24 mouse cellular contexts compared by ENCODE assay signal in genomic region chrX:70953022-70953421, GRCm38 (mm10).
"Had no signal": no experiment of that assay in that cellular context is flagged by ENCODE, and none has a peak within 500 bp of the region (broad histone marks: within the 10 kb centered on the region; RNA-seq: fewer than 3 reads in every experiment).

No protein-coding gene starts in this region.

- H3K36me3 ChIP-seq: heart, embryonic 13.5 days; heart, embryonic 15.5 days; hindbrain, embryonic 13.5 days; hindbrain, embryonic 15.5 days; kidney, embryonic 15.5 days; limb, embryonic 13.5 days; limb, embryonic 15.5 days; liver, embryonic 12.5 days had no signal

- DNase-seq: gastrocnemius, postnatal 14 days; gastrocnemius, postnatal 36 days; heart, adult 18-20 months; heart, postnatal 14 days; heart, postnatal 36 days; kidney, adult 18-20 months; kidney, adult 8-10 months; kidney, postnatal 14 days; kidney, postnatal 36 days; layer of hippocampus, adult 9-11 months; layer of hippocampus, postnatal 36 days; left cerebral cortex, postnatal 4 days had no signal

- H3K4me3 ChIP-seq: heart, embryonic 13.5 days; heart, embryonic 15.5 days; hindbrain, embryonic 13.5 days; hindbrain, embryonic 15.5 days; kidney, embryonic 15.5 days; limb, embryonic 13.5 days; limb, embryonic 15.5 days; liver, embryonic 12.5 days had no signal

- ATAC-seq: hindbrain, postnatal 0 days; liver, embryonic 12.5 days had no signal

- H3K27ac ChIP-seq: heart, embryonic 13.5 days; heart, embryonic 15.5 days; hindbrain, embryonic 13.5 days; hindbrain, embryonic 15.5 days; hindbrain, postnatal 0 days; kidney, embryonic 15.5 days; kidney, postnatal 0 days; limb, embryonic 13.5 days; limb, embryonic 15.5 days; liver, embryonic 12.5 days; liver, embryonic 14.5 days had no signal

- H3K9ac ChIP-seq: heart, embryonic 13.5 days; heart, embryonic 15.5 days; hindbrain, embryonic 13.5 days; hindbrain, embryonic 15.5 days; kidney, embryonic 15.5 days; limb, embryonic 13.5 days; limb, embryonic 15.5 days; liver, embryonic 12.5 days; liver, embryonic 14.5 days had no signal

- H3K4me1 ChIP-seq: heart, embryonic 13.5 days; heart, embryonic 15.5 days; hindbrain, embryonic 13.5 days; hindbrain, embryonic 15.5 days; kidney, embryonic 15.5 days; limb, embryonic 13.5 days; limb, embryonic 15.5 days; liver, embryonic 12.5 days had no signal

- H3K9me3 ChIP-seq: heart, embryonic 13.5 days; heart, embryonic 15.5 days; hindbrain, embryonic 13.5 days; hindbrain, embryonic 15.5 days; kidney, embryonic 15.5 days; limb, embryonic 13.5 days; limb, embryonic 15.5 days; liver, embryonic 12.5 days had no signal

- H3K4me2 ChIP-seq: heart, embryonic 11.5 days; heart, embryonic 13.5 days; heart, embryonic 15.5 days; hindbrain, embryonic 13.5 days; hindbrain, embryonic 15.5 days; kidney, embryonic 15.5 days; limb, embryonic 13.5 days; limb, embryonic 15.5 days; liver, embryonic 12.5 days had no signal

- H3K27me3 ChIP-seq: heart, embryonic 13.5 days; heart, embryonic 15.5 days; hindbrain, embryonic 13.5 days; hindbrain, embryonic 15.5 days; limb, embryonic 13.5 days; limb, embryonic 15.5 days; liver, embryonic 12.5 days had no signal
